Mouse (Mus musculus) forebrain, embryonic 13.5 days (tissue): ENCODE measurements at regions not wholly inside any gene's neighbourhood (a gene's known extent, or its start where the extent isn't known, plus 50 kb on each side); places are given as distances from the start of the nearest gene placed in this dataset.

Experiments used
- ATAC-seq: fragments of 200-750 bp; cut with Nextera tagmentation; 2 replicates; pipeline ENCODE4 v1.8.0; 2017
- H3K27ac ChIP-seq: fragments of 300-500 bp; sonication (generic); 2 replicates; pipeline ENCODE4 v1.5.1; 2015; ENCODE audit warnings: inconsistent platforms, mild to moderate bottlenecking, moderate library complexity
- H3K27me3 ChIP-seq: fragments of 300-500 bp; sonication (generic); 2 replicates; pipeline ENCODE4 v1.6.1; 2015; ENCODE audit warnings: mild to moderate bottlenecking, inconsistent platforms
- H3K36me3 ChIP-seq: fragments of 300-500 bp; sonication (generic); 2 replicates; pipeline ENCODE4 v1.6.1; 2015; ENCODE audit warnings: mild to moderate bottlenecking, inconsistent platforms; ENCODE audit not compliant: poor library complexity, severe bottlenecking
- H3K4me1 ChIP-seq: fragments of 300-500 bp; sonication (generic); 2 replicates; pipeline ENCODE4 v1.6.1; 2015; ENCODE audit warnings: inconsistent platforms
- H3K4me2 ChIP-seq: fragments of 300-500 bp; sonication (generic); 2 replicates; pipeline ENCODE4 v1.6.1; 2015; ENCODE audit warnings: inconsistent platforms, mild to moderate bottlenecking, moderate library complexity
- H3K4me3 ChIP-seq: fragments of 300-500 bp; sonication (generic); 2 replicates; pipeline ENCODE4 v1.5.1; 2015; ENCODE audit warnings: mild to moderate bottlenecking, inconsistent platforms
- H3K9ac ChIP-seq: fragments of 300-500 bp; sonication (generic); 2 replicates; pipeline ENCODE4 v1.6.1; 2015; ENCODE audit warnings: mild to moderate bottlenecking, inconsistent platforms
- H3K9me3 ChIP-seq: fragments of 300-500 bp; sonication (generic); replicated peaks from 2 replicates; pipeline ENCODE4 v1.6.1; 2016; ENCODE audit warnings: inconsistent platforms
- WGBS: fragments of 180-500 bp; shearing (Covaris S2); methylation state at CpG from one replicate; pipeline ENCODE4 v1.1.7; 2015; 5-methylcytosine and 5-hydroxymethylcytosine counted together

DNA sequence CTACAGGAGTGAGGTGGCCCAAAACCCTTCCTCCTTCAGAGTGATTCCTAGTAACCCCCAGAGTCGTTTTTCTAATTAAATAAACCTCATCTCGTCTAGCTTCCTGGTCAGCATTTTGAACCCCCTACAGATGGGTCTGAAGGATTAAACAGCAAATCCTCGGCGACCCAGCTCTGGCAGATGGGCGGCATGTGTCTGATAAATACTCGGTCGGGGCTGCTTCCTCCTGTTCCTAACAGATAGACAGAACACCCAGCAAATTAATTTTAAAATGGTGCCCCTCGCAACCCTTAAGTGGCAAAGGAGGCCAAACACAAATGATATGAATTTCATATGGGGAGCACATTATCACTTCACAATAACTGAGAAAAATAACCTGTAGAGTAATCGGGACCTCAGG, 93.2 kb downstream of the Otx2 start:
- ATAC-seq: no peak
- no peak overlapping the region for H3K9ac ChIP-seq
- 27% methylated on average over 9 of the region's 9 CpGs for WGBS
- H3K27me3 ChIP-seq: peaks cover 5% of the 10 kb centered on the region; the same call in 1 of the 2 replicates
- H3K4me2 ChIP-seq: no peak overlapping the region
- no peaks in the 10 kb centered on the region for H3K9me3 ChIP-seq
- no peaks in the 10 kb centered on the region for H3K4me1 ChIP-seq
- H3K27ac ChIP-seq: no peak overlapping the region
- no peak overlapping the region for H3K4me3 ChIP-seq
- H3K36me3 ChIP-seq: no peaks in the 10 kb centered on the region

DNA sequence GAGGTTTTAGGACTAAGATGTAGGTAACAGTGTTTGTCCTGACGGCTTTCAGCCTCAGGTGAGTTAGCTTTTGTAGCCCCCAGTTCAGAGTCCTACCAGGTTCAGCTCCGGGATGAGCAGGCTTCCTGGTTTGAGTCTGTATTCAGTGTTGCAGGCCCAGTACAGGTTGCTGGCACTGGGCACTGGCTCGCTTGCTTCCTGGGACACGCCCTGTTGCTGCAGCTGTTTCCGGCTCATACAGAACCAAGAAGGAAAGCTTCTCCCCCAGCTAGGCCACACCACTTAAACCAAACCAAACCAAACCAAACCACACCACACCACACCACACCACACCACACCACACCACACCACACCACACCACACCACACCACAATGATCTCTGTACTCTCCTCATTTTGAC, 93.6 kb downstream of the Otx2 start:
- H3K9ac ChIP-seq: no peak overlapping the region
- H3K4me1 ChIP-seq: no peaks in the 10 kb centered on the region
- H3K9me3 ChIP-seq: no peaks in the 10 kb centered on the region
- WGBS: 88% methylated on average over 5 of the region's 5 CpGs
- H3K27me3 ChIP-seq: peaks cover 5% of the 10 kb centered on the region; the same call in 1 of the 2 replicates
- H3K4me2 ChIP-seq: no peak overlapping the region
- no peak overlapping the region for H3K27ac ChIP-seq
- no peaks in the 10 kb centered on the region for H3K36me3 ChIP-seq
- no peak overlapping the region for H3K4me3 ChIP-seq
- ATAC-seq: no peak
